Mouse (Mus musculus): ENCODE measurements around the gene Tie1.

The Tie1 gene

DNA sequence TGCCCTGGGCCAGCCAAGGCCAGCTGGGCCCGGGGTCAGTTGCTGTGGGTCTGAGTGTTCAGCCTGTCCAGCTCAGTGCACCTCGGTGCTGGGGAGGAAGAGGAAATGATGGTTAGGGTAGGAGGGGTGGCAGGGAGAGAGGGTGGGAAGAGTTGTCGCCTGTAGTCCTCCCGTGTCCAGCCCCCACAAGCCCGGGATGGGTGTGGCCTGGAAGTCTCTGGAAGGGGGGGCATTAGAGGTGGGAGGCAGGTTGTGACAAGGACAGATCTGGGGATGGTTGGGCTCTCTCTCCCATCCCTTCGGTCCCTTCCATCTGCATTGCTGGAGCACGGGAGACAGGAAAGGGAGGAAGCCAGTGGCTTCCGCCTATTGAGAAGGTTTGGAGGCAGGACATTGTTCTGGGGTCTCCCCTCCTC, at the start of gene Tie1:
Gene Tie1 (minus strand): TSS at position 345 of the 416 bp plus-strand sequence.
- no peak for DNase-seq (ENCODE audit: low read depth, low spot score)

DNA sequence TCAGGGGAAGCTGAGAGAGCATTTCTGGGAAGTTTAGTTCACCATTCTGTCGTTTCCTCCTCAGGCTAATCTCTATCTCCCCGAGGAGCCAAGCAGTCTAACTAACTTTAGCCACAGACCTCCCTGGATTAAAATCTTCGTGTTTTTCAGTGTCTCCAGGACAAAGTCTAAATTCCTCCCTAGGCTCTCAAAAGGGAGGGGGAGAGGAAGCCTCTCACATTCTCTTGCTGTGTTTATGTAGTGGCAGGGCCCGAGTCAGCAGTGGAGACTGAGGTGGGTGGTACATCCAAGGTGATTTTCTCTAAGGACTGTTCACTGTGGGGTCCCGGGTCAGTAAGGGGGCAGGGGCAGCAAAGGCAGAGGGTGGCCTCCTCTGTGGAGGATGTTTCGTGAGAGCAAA, 47.9 kb upstream of the Tie1 start:
- no peak for DNase-seq (ENCODE audit: low read depth, low spot score)

GRCm38 (mm10) chr4:118535610-118536009, 45.7 kb upstream of the Tie1 start:
- DNase-seq (ENCODE audit: low read depth, low spot score) = no peak

DNA sequence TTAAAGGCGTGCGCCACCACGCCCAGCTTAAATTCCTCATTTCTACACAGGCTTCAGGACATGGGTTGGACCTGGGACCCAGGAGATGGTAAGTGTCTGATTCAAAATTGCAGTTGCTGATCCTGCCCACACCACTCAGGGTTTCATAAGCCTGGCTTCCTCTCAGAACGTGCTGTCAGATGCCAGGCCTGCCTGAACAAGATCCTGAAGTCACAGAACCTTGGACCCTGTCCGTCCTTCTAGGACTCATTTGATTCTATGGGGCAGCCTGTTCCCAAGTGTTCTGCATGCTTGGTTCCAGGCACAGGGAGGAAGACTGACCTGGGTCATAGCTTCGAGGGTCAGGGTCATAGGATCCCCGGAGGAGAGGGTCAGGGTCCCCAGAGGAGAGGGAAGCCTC, 43.7 kb upstream of the Tie1 start:
- no peak for DNase-seq (ENCODE audit: low read depth, low spot score)

DNA sequence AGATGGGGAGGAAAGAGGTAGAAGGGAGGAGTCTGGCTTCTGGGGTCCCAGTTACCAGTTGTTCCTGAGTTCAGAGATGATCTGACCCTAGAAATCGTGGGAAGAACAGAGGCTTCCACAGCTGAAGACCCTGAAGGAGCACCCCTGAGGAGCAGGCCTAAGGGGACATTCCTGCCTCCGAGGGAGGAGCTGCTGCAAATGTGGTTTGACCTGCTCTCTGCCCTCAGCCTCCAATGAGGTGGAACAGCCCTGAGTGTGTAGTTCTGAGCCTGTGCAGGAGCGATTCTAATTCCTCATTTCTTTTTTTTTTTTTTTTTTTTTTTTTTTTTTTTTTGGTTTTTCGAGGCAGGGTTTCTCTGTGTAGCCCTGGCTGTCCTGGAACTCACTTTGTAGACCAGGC, 43.3 kb upstream of the Tie1 start:
- no peak for DNase-seq (ENCODE audit: low read depth, low spot score)

GRCm38 (mm10) chr4:118532663-118533062, 42.8 kb upstream of the Tie1 start:
- DNase-seq (ENCODE audit: low read depth, low spot score) = no peak

- DNase-seq (ENCODE audit: low read depth, low spot score) = peak; percentile 33
Measured at GRCm38 (mm10) chr4:118527720-118528119, 37.9 kb upstream of the Tie1 start.

DNA sequence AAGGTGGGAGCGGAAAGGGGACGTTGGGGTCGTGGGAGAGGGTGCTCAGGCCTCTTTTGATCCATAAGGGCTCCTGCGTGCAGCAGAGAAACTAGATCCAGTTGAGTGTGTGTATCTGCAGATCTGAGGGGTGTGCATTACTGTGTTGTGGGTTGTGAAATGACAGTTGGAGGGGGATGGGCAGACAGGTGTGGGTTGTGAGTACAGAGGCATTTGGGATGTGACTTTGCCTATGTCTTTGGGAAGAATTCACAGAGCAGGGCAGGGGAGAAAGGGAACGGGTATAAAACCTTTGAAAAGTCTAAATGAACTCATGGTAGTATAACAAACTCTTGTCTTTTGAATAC, 37.4 kb upstream of the Tie1 start:
- DNase-seq (ENCODE audit: low read depth, low spot score) = no peak

GRCm38 (mm10) chr4:118526408-118527334, 36.8 kb upstream of the Tie1 start, which contains the start of gene 2610528J11Rik:
Gene 2610528J11Rik (plus strand): TSS chr4:118526999.
- DNase-seq (ENCODE audit: low read depth, low spot score) = no peak

DNA sequence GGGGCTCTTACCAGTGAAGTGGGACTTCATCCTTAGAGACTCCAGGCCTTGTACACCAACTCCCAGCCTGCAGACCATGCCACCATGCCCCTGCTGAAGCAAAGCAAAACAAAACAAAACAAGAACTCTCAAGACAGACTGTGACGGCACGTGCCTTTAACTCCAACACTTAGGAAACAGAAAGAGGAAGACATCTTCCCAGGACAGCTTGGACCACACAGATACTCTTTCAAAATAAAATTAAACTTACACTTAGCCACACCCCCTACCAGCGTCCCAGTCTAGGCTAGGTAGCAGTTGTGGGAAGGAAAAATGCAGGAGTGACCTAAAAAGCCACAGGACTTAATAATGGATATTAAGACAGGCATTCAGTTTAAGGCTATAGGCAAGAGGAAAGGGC, 35.9 kb upstream of the Tie1 start:
- no peak for DNase-seq (ENCODE audit: low read depth, low spot score)

GRCm38 (mm10) chr4:118523976-118524375, 34.1 kb upstream of the Tie1 start:
- no peak for DNase-seq (ENCODE audit: low read depth, low spot score)

DNA sequence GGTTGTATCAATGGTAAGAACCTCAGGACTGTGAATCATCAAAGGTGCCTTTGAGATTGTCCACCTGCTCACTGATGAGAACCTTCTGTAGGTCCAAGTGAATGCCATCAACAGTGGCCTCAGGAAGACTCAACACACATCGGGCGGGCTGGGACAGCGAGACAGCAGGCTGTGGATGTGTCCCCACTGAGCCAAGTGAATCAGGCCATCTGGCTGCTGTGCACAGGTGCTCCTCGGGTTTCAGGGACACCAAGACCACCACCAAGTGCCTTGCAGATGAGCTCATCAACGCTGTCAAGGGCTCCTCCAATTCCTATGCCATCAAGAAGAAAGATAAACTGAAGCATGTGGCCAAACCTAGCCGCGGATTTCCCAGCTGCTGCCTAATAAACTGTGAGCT, 32.4 kb upstream of the Tie1 start:
- no peak for DNase-seq (ENCODE audit: low read depth, low spot score)

DNA sequence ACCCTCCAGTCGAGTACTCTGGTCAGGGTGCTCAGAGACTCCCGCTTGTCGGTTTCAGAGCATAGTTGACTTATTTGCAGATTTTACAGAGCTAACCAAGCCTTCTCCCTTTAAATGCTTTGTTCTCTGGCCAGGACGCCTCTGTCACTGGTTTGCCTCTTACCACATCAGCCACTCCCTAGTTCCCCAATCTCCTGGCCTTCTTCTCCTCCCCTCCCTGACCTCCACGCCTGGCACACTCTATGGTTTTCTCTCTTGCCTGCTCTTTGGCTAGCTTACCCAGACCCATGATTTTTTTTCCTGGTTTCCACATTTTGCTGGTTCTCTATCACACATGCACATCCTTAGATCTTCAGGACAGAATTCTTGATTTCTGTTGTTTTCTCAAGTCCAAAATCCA, 28.3 kb upstream of the Tie1 start:
- DNase-seq (ENCODE audit: low read depth, low spot score) = no peak

DNA sequence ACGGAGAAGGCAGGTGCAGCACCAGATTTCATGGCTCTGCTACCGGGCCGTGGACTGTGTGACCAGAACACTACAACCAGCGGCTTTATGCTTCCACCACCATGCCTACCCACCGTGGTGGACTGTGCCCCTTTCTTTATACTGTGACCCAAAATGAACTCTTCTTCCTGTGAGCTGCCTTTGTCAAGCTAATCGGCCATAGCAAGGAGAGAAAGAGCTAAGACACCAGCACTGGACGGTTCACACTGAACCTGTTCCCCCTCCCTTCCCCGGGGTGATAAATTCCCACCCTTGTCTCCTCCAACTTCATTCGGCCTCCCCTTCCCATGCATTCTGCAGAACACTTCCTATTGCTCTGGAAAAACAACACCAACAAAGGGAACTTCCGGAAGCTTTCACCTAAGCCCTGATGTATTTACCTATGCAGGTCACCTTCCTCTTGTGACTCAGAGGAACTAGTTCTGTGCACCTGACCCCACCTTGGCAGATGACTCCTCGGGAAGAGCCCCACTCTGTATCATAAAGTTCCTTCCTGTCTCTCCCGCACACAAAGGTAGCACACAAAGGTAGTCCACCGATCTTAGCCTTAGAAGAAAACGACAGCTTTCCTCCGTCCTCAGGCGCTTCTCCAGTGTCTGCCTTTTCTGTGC, 27.8 kb upstream of the Tie1 start:
- peak; percentile 55 for DNase-seq (ENCODE audit: low read depth, low spot score)

DNA sequence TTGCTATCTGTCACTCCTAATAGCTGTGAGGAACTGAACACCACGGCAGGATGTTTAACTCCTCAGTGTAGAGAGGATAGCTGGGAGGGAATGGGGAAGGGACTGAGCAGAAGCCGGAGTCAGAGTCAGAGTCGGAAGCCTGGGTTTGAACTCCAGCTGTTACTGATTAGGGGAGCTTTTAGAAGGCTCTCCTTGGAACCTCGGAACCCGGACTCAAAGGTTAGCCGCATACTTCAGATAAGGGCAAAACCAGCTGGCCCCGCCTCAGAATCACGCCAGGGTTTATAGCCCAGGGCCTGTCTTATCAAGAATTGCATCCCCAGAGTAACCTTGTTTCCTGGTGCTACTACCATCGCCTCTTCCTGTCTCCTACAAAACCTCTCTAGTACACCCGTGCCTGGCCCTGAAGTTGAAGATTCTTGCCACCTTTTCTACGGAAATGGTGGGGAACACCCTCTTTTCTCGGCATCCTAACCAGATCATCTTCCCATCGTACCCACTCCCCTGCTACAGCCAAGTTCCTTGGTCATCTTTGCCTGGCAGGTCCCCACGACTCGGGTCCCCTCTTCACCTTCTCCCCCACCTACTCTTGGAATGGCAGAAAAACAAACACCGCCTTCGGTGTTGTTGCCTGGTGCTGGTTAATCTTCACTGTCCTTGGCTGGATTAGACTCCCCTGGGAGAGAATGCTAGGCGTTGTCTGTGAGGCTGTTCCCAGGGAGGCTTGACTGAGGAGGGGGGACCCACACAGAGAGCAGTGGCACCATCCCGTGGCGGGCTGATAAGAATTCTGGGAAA, 27.0 kb upstream of the Tie1 start:
- peak; percentile 43 for DNase-seq (ENCODE audit: low read depth, low spot score)

GRCm38 (mm10) chr4:118509050-118509449, 19.2 kb upstream of the Tie1 start:
- DNase-seq (ENCODE audit: low read depth, low spot score) = peak; percentile 15

- peak; percentile 66 for DNase-seq (ENCODE audit: low read depth, low spot score)
Measured at GRCm38 (mm10) chr4:118507171-118507570, 17.3 kb upstream of the Tie1 start.

DNA sequence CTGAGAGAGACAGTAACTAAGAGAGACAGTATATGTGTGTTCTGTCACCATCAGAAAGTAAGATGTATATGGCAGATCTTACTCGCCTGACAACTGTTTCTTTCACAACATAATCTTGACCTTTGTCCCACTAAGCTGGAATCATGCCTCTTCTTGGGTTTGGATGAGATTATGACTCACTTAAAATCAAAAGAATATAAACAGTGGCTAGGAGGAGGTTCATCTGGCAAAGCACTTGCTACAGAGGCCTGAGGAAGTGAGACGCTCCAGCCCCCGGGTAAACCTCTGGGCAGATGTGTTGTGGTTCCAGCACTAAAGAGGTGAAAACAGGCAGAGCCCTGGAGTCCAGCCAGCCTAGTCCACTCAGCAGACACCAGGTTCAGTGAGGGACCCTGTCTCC, 15.7 kb upstream of the Tie1 start:
- no peak for DNase-seq (ENCODE audit: low read depth, low spot score)

DNA sequence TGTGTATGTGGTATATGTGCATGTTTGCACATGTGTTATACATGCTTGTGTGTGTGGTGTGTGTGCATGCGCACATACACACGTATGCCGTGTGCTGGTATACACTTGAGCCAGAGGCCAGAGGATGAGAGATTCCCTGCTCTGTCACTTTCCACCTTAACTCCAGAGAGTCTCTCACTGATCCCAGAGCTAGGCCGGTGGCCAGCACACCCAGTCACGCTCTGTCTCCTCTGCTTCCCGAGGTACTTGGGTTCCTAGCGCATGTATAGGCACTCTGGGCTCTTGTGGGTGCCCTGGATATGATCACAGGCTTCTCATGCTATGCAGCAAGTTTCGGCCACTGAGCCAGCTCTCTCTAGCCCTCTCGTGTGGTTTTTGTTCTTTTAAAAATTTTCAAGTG, 10.9 kb upstream of the Tie1 start:
- no peak for DNase-seq (ENCODE audit: low read depth, low spot score)

GRCm38 (mm10) chr4:118500171-118500724, 10.4 kb upstream of the Tie1 start:
- DNase-seq (ENCODE audit: low read depth, low spot score) = no peak

- DNase-seq (ENCODE audit: low read depth, low spot score) = no peak
Measured at GRCm38 (mm10) chr4:118490461-118490860, 600 bp upstream of the Tie1 start.

Data from ES-CJ7 (cell line).